Mouse (Mus musculus): Measurements from ENCODE around the gene Sec1. TPM values are rescaled to one million over a fixed set of nuclear protein-coding genes. Genes with fewer than 3 reads are reported as not detected.
A peak's percentile ranks its signal among the peaks of the same experiment; 100 is the strongest.

Sec1 gene
- polyA plus RNA-seq, 1 experiment = 0.68 TPM

GRCm38 (mm10) chr7:45628364-45629294 lies 65.6 kb downstream of the Sec1 start:
- peak; percentile 79 to 90 for DNase-seq (ENCODE audit: low read depth in 1 of 2, low spot score in 2 of 2)
- TF ChIP-seq CTCF (IDR thresholded peaks at IDR 0.05; ENCODE audit: extremely low read depth, insufficient read depth, insufficient read length, insufficient replicate concordance) (peak; percentile 94), POLR2A (IDR thresholded peaks at IDR 0.05; ENCODE audit: low read depth, low read length) (no peak)
- 2% methylated on average over 104 of the region's 105 CpGs for WGBS
- H3K4me1 ChIP-seq (ENCODE audit: control insufficient read depth, insufficient read depth, insufficient read length) = peaks cover 3% of the 10 kb centered on the region; the same call in 1 of the 2 replicates
- H3K4me3 ChIP-seq (ENCODE audit: extremely low read depth, insufficient read depth, insufficient read length) = peak overlapping the region; percentile 58
- H3K27me3 ChIP-seq (ENCODE audit: control insufficient read depth, insufficient read depth, low read length) = no peaks in the 10 kb centered on the region
- H3K27ac ChIP-seq (ENCODE audit: insufficient read depth, low read length) = peak overlapping the region; percentile 28; the same call in 1 of the 2 replicates
- H3K36me3 ChIP-seq (ENCODE audit: control insufficient read depth, insufficient read depth, low read length) = no peaks in the 10 kb centered on the region

Other genes starting within 250 kb of the Sec1 start
- gene Ftl1, start 234.5 kb downstream of the Sec1 start, polyA plus RNA-seq (2012; rRNA removed) = 2,804 and 3,579 TPM in 2 replicates
- gene Bax, start 227.5 kb downstream of the Sec1 start, polyA plus RNA-seq (2012; rRNA removed) = 129 and 163 TPM in 2 replicates
- gene Tulp2, start 212.5 kb downstream of the Sec1 start, polyA plus RNA-seq (2012; rRNA removed) = 0.04 and 0.49 TPM in 2 replicates
- 0.13 TPM in 1 of 2 replicates, not detected in the other for gene Gm45808, start 207.6 kb downstream of the Sec1 start, polyA plus RNA-seq (2012; rRNA removed)
- gene Dhdh, start 205.6 kb downstream of the Sec1 start, polyA plus RNA-seq (2012; rRNA removed) = 1.5 and 1.6 TPM in 2 replicates
- 171 and 188 TPM in 2 replicates for gene Nucb1, start 184.0 kb downstream of the Sec1 start, polyA plus RNA-seq (2012; rRNA removed)
- 99.5 and 119 TPM in 2 replicates for gene Ppp1r15a, start 168.1 kb downstream of the Sec1 start, polyA plus RNA-seq (2012; rRNA removed)
- 6.5 and 7.2 TPM in 2 replicates for gene Plekha4, start 168.1 kb downstream of the Sec1 start, polyA plus RNA-seq (2012; rRNA removed)
- 1.7 TPM in 2 replicates for gene Hsd17b14, start 139.5 kb downstream of the Sec1 start, polyA plus RNA-seq (2012; rRNA removed)
- 50.8 and 55.6 TPM in 2 replicates for gene Bcat2, start 124.2 kb downstream of the Sec1 start, polyA plus RNA-seq (2012; rRNA removed)
- gene Fgf21, start 78.9 kb downstream of the Sec1 start, polyA plus RNA-seq (2012; rRNA removed) = 0.90 and 2.8 TPM in 2 replicates
- 0.71 and 1.1 TPM in 2 replicates for gene Fut1, start 77.1 kb downstream of the Sec1 start, polyA plus RNA-seq (2012; rRNA removed)
- gene Izumo1, start 72.6 kb downstream of the Sec1 start, polyA plus RNA-seq (2012; rRNA removed) = 0.46 and 0.63 TPM in 2 replicates
- 18.8 and 20.1 TPM in 2 replicates for gene Rasip1, start 66.9 kb downstream of the Sec1 start, polyA plus RNA-seq (2012; rRNA removed)
- gene Mamstr, start 54.4 kb downstream of the Sec1 start, polyA plus RNA-seq (2012; rRNA removed) = 2.5 and 2.7 TPM in 2 replicates
- gene Fut2, start 28.0 kb downstream of the Sec1 start, polyA plus RNA-seq (2012; rRNA removed) = 0.04 TPM in 1 of 2 replicates, not detected in the other
- gene Ntn5, start 10.4 kb downstream of the Sec1 start, polyA plus RNA-seq (2012; rRNA removed) = 2.2 and 5.1 TPM in 2 replicates
- gene Car11, start 5.4 kb upstream of the Sec1 start, polyA plus RNA-seq (2012; rRNA removed) = 2.4 and 4.6 TPM in 2 replicates
- gene Dbp, start 10.7 kb upstream of the Sec1 start, polyA plus RNA-seq (2012; rRNA removed) = 20.0 and 30.1 TPM in 2 replicates
- 1,792 and 2,504 TPM in 2 replicates for gene Rpl18, start 21.1 kb upstream of the Sec1 start, polyA plus RNA-seq (2012; rRNA removed)
- gene Sphk2, start 23.6 kb upstream of the Sec1 start, polyA plus RNA-seq (2012; rRNA removed) = 41.0 and 56.3 TPM in 2 replicates
- gene Fam83e, start 26.8 kb upstream of the Sec1 start, polyA plus RNA-seq (2012; rRNA removed) = 0.09 and 0.26 TPM in 2 replicates
- gene Spaca4, start 31.4 kb upstream of the Sec1 start, polyA plus RNA-seq (2012; rRNA removed) = not detected in 2 replicates
- 3.6 and 3.7 TPM in 2 replicates for gene Lmtk3, start 89.3 kb upstream of the Sec1 start, polyA plus RNA-seq (2012; rRNA removed)
- 0.49 and 0.76 TPM in 2 replicates for gene Sult2b1, start 90.3 kb upstream of the Sec1 start, polyA plus RNA-seq (2012; rRNA removed)
- 21.6 and 21.7 TPM in 2 replicates for gene Cyth2, start 120.2 kb upstream of the Sec1 start, polyA plus RNA-seq (2012; rRNA removed)
- 0.26 TPM in 1 of 2 replicates, not detected in the other for gene Kcnj14, start 130.4 kb upstream of the Sec1 start, polyA plus RNA-seq (2012; rRNA removed)
- gene Grwd1, start 136.5 kb upstream of the Sec1 start, polyA plus RNA-seq (2012; rRNA removed) = 15.2 and 17.1 TPM in 2 replicates
- 78.7 and 92.6 TPM in 2 replicates for gene Kdelr1, start 178.4 kb upstream of the Sec1 start, polyA plus RNA-seq (2012; rRNA removed)
- 0.68 and 1.2 TPM in 2 replicates for gene Grin2d, start 184.0 kb upstream of the Sec1 start, polyA plus RNA-seq (2012; rRNA removed)
- gene Syngr4, start 202.3 kb upstream of the Sec1 start, polyA plus RNA-seq (2012; rRNA removed) = 0.28 and 0.56 TPM in 2 replicates
- 16.6 and 24.5 TPM in 2 replicates for gene Tmem143, start 202.5 kb upstream of the Sec1 start, polyA plus RNA-seq (2012; rRNA removed)
- 245 and 301 TPM in 2 replicates for gene Emp3, start 227.0 kb upstream of the Sec1 start, polyA plus RNA-seq (2012; rRNA removed)
- 1.7 TPM in 2 replicates for gene Ccdc114, start 229.7 kb upstream of the Sec1 start, polyA plus RNA-seq (2012; rRNA removed)